Mouse (Mus musculus) gastrocnemius, postnatal 14 days (tissue): ENCODE results near the gene Afdn. TPM values are rescaled to one million over a fixed set of nuclear protein-coding genes. Genes with fewer than 3 reads are reported as not detected.
"Not testable (repeated sequence)": the region's sequence is repeated elsewhere in the genome, so short reads cannot be mapped to it uniquely, and the experiment has no call there.

Source experiments
- DNase-seq: peaks from one replicate; pipeline ENCODE4 v3.0.0; 2021; ENCODE audit warnings: mixed read lengths
- intact Hi-C: fragments of 180-260 bp; cut with DNase I; formaldehyde crosslinking; loops from one replicate; pipeline ENCODE4 v1.15.1; 2025; ENCODE audit warnings: low total_unique reads
- total RNA-seq, 2 experiments: library from RNA; stranded (reverse); gene quantifications; 2 replicates each; pipeline ENCODE4 v1.2.3; 2021

Afdn gene
- total RNA-seq, 2 experiments from 2014 or later: 77.6 to 81.8 TPM

GRCm38 (mm10) chr17:13761179-13761913, 1.0 kb downstream of the Afdn start, which contains the start of gene Tcte2:
Gene Tcte2 (minus strand): TSS chr17:13761825.
- DNase-seq: peak; percentile 19
- intact Hi-C loops: no loop called here

- DNase-seq: no peak
- intact Hi-C loops: no loop called here
Observed at GRCm38 (mm10) chr17:13763819-13764218, 3.5 kb downstream of the Afdn start.

DNA sequence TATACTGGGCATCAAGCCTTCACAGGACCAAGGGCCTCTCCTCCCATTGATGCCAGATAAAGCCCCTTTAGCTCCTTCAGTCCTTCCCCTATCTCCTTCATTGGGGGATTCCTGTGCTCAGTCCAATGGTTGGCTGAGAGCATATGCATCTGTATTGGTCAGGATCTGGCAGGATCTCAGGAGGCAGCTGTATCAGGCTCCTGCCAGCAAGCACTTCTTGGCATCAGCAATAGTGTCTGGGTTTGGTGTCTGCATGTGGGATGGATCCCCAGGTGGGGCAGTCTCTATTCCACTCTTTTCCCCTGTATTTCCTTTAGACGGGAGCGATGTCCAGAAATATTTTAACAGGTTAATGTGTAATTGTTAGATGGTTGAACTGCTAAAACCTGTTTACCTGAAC, 4.6 kb downstream of the Afdn start:
- intact Hi-C loops, DNase-seq: not testable (repeated sequence)

DNA sequence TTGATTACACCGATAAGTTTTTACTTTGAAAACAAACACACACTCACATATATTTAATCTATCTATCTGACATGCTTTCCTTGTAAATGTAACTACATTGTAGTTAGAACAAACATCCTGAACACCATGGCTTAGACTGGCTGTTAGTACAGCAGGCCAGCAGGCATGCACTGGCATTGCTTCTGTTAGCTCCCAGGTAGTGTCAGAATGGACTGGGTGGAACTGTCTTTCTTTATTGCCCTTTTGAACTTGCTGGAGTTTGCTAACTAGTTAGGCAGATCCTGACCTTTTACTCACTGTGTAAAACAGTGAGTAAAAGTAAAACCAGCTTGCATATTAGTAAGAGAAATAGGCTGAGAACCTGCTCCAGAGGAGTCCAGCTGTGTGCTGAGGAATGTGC, 8.2 kb downstream of the Afdn start:
- DNase-seq: no peak
- intact Hi-C loops: no loop called here

- no peak for DNase-seq
- intact Hi-C loops: no loop called here
Observed at GRCm38 (mm10) chr17:13769256-13769655, 8.9 kb downstream of the Afdn start.

- intact Hi-C loops: no loop called here
- DNase-seq: no peak
Observed at GRCm38 (mm10) chr17:13777676-13778075, 17.3 kb downstream of the Afdn start.

- no peak for DNase-seq
- intact Hi-C loops: no loop called here
Observed at GRCm38 (mm10) chr17:13778865-13779264, 18.5 kb downstream of the Afdn start.

GRCm38 (mm10) chr17:13781948-13782347, 21.6 kb downstream of the Afdn start:
- intact Hi-C loops: no loop called here
- no peak for DNase-seq

DNA sequence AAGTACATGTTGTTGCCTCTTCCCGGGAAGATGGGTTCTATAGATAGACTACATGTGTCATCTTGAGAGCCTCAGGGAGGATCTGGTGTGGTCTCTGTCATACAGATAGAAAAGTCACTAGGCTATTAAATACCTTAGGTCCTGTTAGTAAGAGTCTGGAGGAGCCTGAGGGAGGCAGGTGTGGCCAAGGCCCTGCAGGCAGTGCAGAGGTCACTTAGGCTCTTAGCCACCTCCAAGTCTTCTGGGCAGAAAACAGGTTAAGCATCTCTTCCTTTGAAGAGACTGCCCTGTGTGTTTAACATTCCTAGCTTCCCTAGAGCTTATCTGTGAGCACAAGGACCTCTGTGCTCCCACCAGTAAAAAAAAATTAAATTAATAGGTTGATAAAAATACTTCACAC, 23.1 kb downstream of the Afdn start:
- DNase-seq: no peak
- intact Hi-C loops: no loop called here

DNA sequence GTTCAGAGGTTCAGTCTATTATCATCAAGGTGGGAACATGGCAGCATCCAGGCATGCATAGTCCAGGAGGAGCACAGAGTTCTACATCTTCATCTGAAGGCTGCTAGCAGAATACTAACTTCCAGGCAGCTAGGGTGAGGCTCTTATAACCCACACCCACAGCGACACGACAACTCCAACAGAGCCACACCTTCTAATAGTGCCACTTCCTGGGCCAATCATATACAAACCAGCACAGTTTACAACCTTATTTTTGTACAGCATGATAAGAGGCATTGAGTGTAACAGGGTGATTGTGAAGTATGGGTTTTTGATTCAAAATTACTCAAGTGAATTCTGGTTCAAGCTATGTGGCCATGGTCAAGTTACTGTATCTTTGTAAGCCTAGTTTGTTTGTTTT, 29.7 kb downstream of the Afdn start:
- intact Hi-C loops, DNase-seq: not testable (repeated sequence)

DNA sequence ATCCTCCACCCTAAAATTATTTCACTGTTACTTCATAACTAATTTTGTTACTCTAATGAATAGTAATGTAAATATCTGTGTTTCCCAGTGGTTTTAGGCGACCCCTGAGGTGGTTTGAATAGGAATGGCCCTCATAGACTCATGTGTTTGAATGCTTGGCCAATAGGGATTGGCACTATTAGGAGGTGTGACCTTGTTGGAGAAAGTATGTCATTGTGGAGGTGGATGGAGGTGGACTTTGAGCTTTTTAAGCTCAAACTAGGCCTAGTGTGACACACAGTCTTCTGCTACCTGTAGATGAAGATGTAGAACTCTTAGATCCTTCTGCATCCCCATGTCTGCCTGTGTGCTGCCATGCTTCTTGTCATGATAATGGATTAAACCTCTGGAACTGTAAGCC, 37.4 kb downstream of the Afdn start:
- DNase-seq: no peak
- intact Hi-C loops: no loop called here

GRCm38 (mm10) chr17:13802836-13803408, 42.6 kb downstream of the Afdn start:
- intact Hi-C loops: no loop called here
- no peak for DNase-seq

GRCm38 (mm10) chr17:13806016-13806415, 45.7 kb downstream of the Afdn start:
- no peak for DNase-seq
- intact Hi-C loops: no loop called here

DNA sequence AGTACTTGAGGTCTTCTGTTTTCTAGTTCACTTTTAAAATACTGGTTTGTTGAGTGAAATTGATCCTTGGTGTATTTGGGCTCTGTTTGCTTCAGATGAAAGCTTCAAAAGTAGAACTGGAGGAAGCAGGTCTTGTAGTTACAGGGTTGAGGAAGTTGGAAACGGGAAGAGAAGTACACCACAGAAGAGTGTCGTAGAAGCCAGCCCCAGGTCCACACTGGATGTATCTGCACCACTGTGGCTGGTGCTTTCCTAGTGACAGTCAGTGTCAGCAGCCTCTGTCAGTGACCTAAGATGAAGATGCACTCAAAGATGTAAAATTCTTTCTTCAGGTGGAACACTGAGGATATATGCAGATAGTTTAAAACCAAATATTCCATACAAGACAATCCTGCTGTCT, 57.5 kb downstream of the Afdn start:
- no peak for DNase-seq
- intact Hi-C loops: no loop called here

GRCm38 (mm10) chr17:13819342-13819741, 59.0 kb downstream of the Afdn start:
- intact Hi-C loops: no loop called here
- DNase-seq: no peak

DNA sequence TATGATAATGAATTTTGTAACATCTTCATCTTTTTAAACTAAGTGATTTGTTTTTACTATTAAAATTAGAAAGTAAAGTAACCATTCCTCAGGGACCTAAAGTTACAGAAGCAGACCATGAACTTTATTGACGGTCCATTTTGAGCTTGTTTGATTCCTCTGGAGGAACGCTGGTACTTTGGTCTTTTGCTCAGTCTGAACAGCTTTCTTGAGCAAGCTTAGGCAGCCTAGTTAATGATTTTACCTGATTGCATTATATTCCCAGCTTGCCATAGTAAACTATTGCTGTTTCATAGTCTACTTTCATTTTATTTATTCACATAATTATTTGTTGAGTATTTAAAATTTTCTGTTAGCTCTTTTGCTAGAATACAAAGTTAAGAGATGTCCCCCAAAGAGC, 60.3 kb downstream of the Afdn start:
- intact Hi-C loops: loop anchor here (10.0 kb wide), 1 partner anchor 346 kb away; no protein-coding TSS in a partner anchor
- DNase-seq: no peak

DNA sequence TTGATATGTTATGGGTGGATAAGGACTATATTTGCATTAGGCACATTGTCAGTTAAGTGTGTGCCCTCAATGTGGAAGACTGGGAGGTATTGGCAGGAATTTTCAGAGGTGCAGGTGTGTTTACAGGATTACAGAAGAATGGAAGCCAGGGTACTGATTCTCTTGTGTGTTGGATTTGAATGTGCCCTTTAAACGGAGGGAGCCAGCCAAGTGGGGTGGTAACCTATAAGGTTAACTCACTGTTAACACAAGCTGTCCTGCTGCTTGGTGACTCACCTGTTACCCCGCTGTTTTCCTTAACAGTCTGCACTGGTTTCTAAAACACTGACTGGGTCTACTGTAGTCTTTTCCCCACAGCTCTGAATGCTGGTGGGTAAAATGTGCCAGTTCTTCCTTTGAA, 65.1 kb downstream of the Afdn start:
- no peak for DNase-seq
- intact Hi-C loops: loop anchor here (10.0 kb wide), 1 partner anchor 351 kb away; no protein-coding TSS in a partner anchor

GRCm38 (mm10) chr17:13830234-13830633, 69.9 kb downstream of the Afdn start:
- intact Hi-C loops: no loop called here
- no peak for DNase-seq

GRCm38 (mm10) chr17:13830636-13831341, 70.5 kb downstream of the Afdn start:
- DNase-seq: no peak
- intact Hi-C loops: no loop called here

GRCm38 (mm10) chr17:13835876-13836275, 75.5 kb downstream of the Afdn start:
- DNase-seq: no peak
- intact Hi-C loops: no loop called here

- intact Hi-C loops: loop anchor here (10.0 kb wide), 1 partner anchor 95 kb away; the partner anchor contains the start of gene Gm7168
- DNase-seq: no peak
Observed at GRCm38 (mm10) chr17:13850175-13850574, 89.8 kb downstream of the Afdn start.
